Mouse (Mus musculus): ENCODE data around the gene 1110065P20Rik. TPM values are rescaled to one million over a fixed set of nuclear protein-coding genes. Genes with fewer than 3 reads are reported as not detected.

Gene 1110065P20Rik
- polyA plus RNA-seq, 2 experiments = 10.6 to 15.4 TPM

- no peak overlapping the region for H3K4me3 ChIP-seq (ENCODE audit: insufficient read depth in 1 of 2, low read depth in 2 of 2, low read length in 2 of 2)
- H3K9ac ChIP-seq (replicated peaks) = no peak overlapping the region
- WGBS (ENCODE audit: insufficient replicate concordance) = 75% methylated on average over 5 of the region's 5 CpGs
- no peak overlapping the region for H3K27ac ChIP-seq
- peaks cover 29% of the 10 kb centered on the region for H3K27me3 ChIP-seq (ENCODE audit: control insufficient read depth, insufficient read depth, low read length)
- H3K9me3 ChIP-seq (ENCODE audit: control insufficient read depth, low read length) = no peaks in the 10 kb centered on the region
- H3K4me2 ChIP-seq (ENCODE audit: low read depth) = no peak overlapping the region
- TF ChIP-seq CTCF (IDR thresholded peaks at IDR 0.05; ENCODE audit: low read depth) (no peak), EP300 (IDR thresholded peaks at IDR 0.05; ENCODE audit: low read depth) (no peak)
- no peaks in the 10 kb centered on the region for H3K4me1 ChIP-seq (replicated peaks; ENCODE audit: control insufficient read depth in 2 of 2, insufficient read depth in 2 of 2, low read length in 1 of 2)
- DNase-seq (ENCODE audit: low read depth in 3 of 3, low spot score in 3 of 3) = no peak
- peaks cover 14% of the 10 kb centered on the region for H3K36me3 ChIP-seq (replicated peaks; ENCODE audit: control insufficient read depth, insufficient read depth, low read depth)
- ATAC-seq (ENCODE audit: insufficient read depth) = no peak
Observed at GRCm38 (mm10) chr4:124858370-124858769, 7.4 kb upstream of the 1110065P20Rik start.

- ATAC-seq (ENCODE audit: insufficient read depth) = no peak
- peaks cover 8 to 9% of the 10 kb centered on the region in 2 experiments for H3K4me1 ChIP-seq (replicated peaks; ENCODE audit: control insufficient read depth in 2 of 2, insufficient read depth in 2 of 2, low read length in 1 of 2)
- H3K27me3 ChIP-seq (ENCODE audit: control insufficient read depth, insufficient read depth, low read length) = peaks cover 10% of the 10 kb centered on the region
- peaks cover 20% of the 10 kb centered on the region for H3K36me3 ChIP-seq (replicated peaks; ENCODE audit: control insufficient read depth, insufficient read depth, low read depth)
- 91% methylated on average over 8 of the region's 8 CpGs for WGBS (ENCODE audit: insufficient replicate concordance)
- H3K27ac ChIP-seq = no peak overlapping the region
- no peak overlapping the region for H3K4me2 ChIP-seq (ENCODE audit: low read depth)
- H3K4me3 ChIP-seq (ENCODE audit: insufficient read depth in 1 of 2, low read depth in 2 of 2, low read length in 2 of 2) = no peak overlapping the region
- DNase-seq (ENCODE audit: low read depth in 3 of 3, low spot score in 3 of 3) = no peak
- no peak overlapping the region for H3K9ac ChIP-seq (replicated peaks)
- H3K9me3 ChIP-seq (ENCODE audit: control insufficient read depth, low read length) = no peaks in the 10 kb centered on the region
- TF ChIP-seq EP300 (IDR thresholded peaks at IDR 0.05; ENCODE audit: low read depth) = no peak
- no peak for TF ChIP-seq CTCF (IDR thresholded peaks at IDR 0.05; ENCODE audit: low read depth)
Observed at GRCm38 (mm10) chr4:124856294-124856693, 5.3 kb upstream of the 1110065P20Rik start.

- H3K27me3 ChIP-seq (ENCODE audit: control insufficient read depth, insufficient read depth, low read length) = no peaks in the 10 kb centered on the region
Observed at GRCm38 (mm10) chr4:124850261-124850913, 609 bp downstream of the 1110065P20Rik start, which contains the start of gene Yrdc. Yrdc (plus strand) TSS chr4:124850679.

GRCm38 (mm10) chr4:124849631-124850260, 1.2 kb downstream of the 1110065P20Rik start:
- 11% methylated on average over 24 of the region's 24 CpGs for WGBS (ENCODE audit: insufficient replicate concordance)
- 0 out of 2 replicates have a peak overlapping the region, but pooled peaks have one; percentile 14 for H3K27ac ChIP-seq
- peaks cover 8 to 14% of the 10 kb centered on the region in 2 experiments for H3K4me1 ChIP-seq (replicated peaks; ENCODE audit: control insufficient read depth in 2 of 2, insufficient read depth in 2 of 2, low read length in 1 of 2)
- H3K9me3 ChIP-seq (ENCODE audit: control insufficient read depth, low read length) = no peaks in the 10 kb centered on the region
- H3K4me3 ChIP-seq (ENCODE audit: insufficient read depth in 1 of 2, low read depth in 2 of 2, low read length in 2 of 2) = peak overlapping the region; percentile 82 to 93
- ATAC-seq (ENCODE audit: insufficient read depth) (no peak; the same call in 1 of the 2 replicates), DNase-seq (ENCODE audit: low read depth in 3 of 3, low spot score in 3 of 3) (peak in 1 of 3 experiments; percentile 10)
- peak overlapping the region; percentile 66 for H3K9ac ChIP-seq (replicated peaks)
- H3K4me2 ChIP-seq (ENCODE audit: low read depth) = peak overlapping the region; percentile 70
- no peak for TF ChIP-seq EP300 (IDR thresholded peaks at IDR 0.05; ENCODE audit: low read depth)
- no peak for TF ChIP-seq CTCF (IDR thresholded peaks at IDR 0.05; ENCODE audit: low read depth)
- no peaks in the 10 kb centered on the region for H3K27me3 ChIP-seq (ENCODE audit: control insufficient read depth, insufficient read depth, low read length)
- H3K36me3 ChIP-seq (replicated peaks; ENCODE audit: control insufficient read depth, insufficient read depth, low read depth) = peaks cover 17% of the 10 kb centered on the region

More at GRCm38 (mm10) chr4:124850261-124850913, 609 bp downstream of the 1110065P20Rik start, which contains the start of gene Yrdc:
- TF ChIP-seq EP300 (IDR thresholded peaks at IDR 0.05; ENCODE audit: low read depth) (no peak), CTCF (IDR thresholded peaks at IDR 0.05; ENCODE audit: low read depth) (0 out of 2 replicates have a peak, but pooled peaks have one; percentile 27)
- Histone ChIP-seq H3K4me3 (ENCODE audit: insufficient read depth in 1 of 2, low read depth in 2 of 2, low read length in 2 of 2) (peak within 1 kb of the TSS; percentile 82 to 93), H3K9me3 (ENCODE audit: control insufficient read depth, low read length) (no peaks in the 10 kb centered on the region), H3K36me3 (replicated peaks; ENCODE audit: control insufficient read depth, insufficient read depth, low read depth) (peaks cover 19% of the 10 kb centered on the region), H3K4me2 (ENCODE audit: low read depth) (peak within 1 kb of the TSS; percentile 97), H3K9ac (replicated peaks) (peak within 1 kb of the TSS; percentile 81), H3K4me1 (replicated peaks; ENCODE audit: control insufficient read depth in 2 of 2, insufficient read depth in 2 of 2, low read length in 1 of 2) (peaks cover 8 to 14% of the 10 kb centered on the region in 2 experiments), H3K27ac (peak within 1 kb of the TSS; percentile 56)
- DNase-seq (ENCODE audit: low read depth in 3 of 3, low spot score in 3 of 3) (peak; percentile 83 to 84 (median 84)), ATAC-seq (ENCODE audit: insufficient read depth) (peak; percentile 92)
- under 1% methylated on average over 84 of the region's 90 CpGs for WGBS (ENCODE audit: insufficient replicate concordance)

- TF ChIP-seq CTCF (IDR thresholded peaks at IDR 0.05; ENCODE audit: low read depth) (peak; percentile 97), EP300 (IDR thresholded peaks at IDR 0.05; ENCODE audit: low read depth) (peak; percentile 52)
- DNase-seq (ENCODE audit: low read depth in 3 of 3, low spot score in 3 of 3) (peak; percentile 65 to 67 (median 66)), ATAC-seq (ENCODE audit: insufficient read depth) (no peak)
- Histone ChIP-seq H3K9ac (replicated peaks) (no peak overlapping the region), H3K4me2 (ENCODE audit: low read depth) (no peak overlapping the region), H3K9me3 (ENCODE audit: control insufficient read depth, low read length) (no peaks in the 10 kb centered on the region), H3K4me1 (replicated peaks; ENCODE audit: control insufficient read depth in 2 of 2, insufficient read depth in 2 of 2, low read length in 1 of 2) (peaks cover 8 to 14% of the 10 kb centered on the region in 2 experiments), H3K4me3 (ENCODE audit: insufficient read depth in 1 of 2, low read depth in 2 of 2, low read length in 2 of 2) (no peak overlapping the region), H3K27ac (no peak overlapping the region), H3K36me3 (replicated peaks; ENCODE audit: control insufficient read depth, insufficient read depth, low read depth) (peaks cover 14% of the 10 kb centered on the region), H3K27me3 (ENCODE audit: control insufficient read depth, insufficient read depth, low read length) (no peaks in the 10 kb centered on the region)
- WGBS (ENCODE audit: insufficient replicate concordance) = 5% methylated on average over 8 of the region's 8 CpGs
Observed at GRCm38 (mm10) chr4:124847573-124847972, 3.4 kb downstream of the 1110065P20Rik start.
